Mouse (Mus musculus) bone marrow, adult 2 months (tissue): ENCODE results near the gene Fscn1.

Experiments used
- CTCF ChIP-seq: fragments of 200-500 bp; IDR thresholded peaks from 2 replicates; pipeline ENCODE4 v1.5.1; 2011; ENCODE audit warnings: low read length, control low read depth; ENCODE audit not compliant: control insufficient read depth, insufficient read depth
- POLR2A ChIP-seq: fragments of 200-500 bp; IDR thresholded peaks from 2 replicates; pipeline ENCODE4 v1.6.1; 2011; ENCODE audit warnings: low read depth, mild to moderate bottlenecking, control low read depth, low read length, borderline replicate concordance; ENCODE audit not compliant: control insufficient read depth

- TF ChIP-seq CTCF (no peak), POLR2A (no peak)
Observed at GRCm38 (mm10) chr5:142956956-142957703, 3.0 kb upstream of the Fscn1 start.
